Mouse (Mus musculus): ENCODE data around the gene Polr1c. TPM values are rescaled to one million over a fixed set of nuclear protein-coding genes. Genes with fewer than 3 reads are reported as not detected.

Polr1c gene
- total RNA-seq, 2 experiments from 2014 or later: 18.5 to 21.8 TPM

DNA sequence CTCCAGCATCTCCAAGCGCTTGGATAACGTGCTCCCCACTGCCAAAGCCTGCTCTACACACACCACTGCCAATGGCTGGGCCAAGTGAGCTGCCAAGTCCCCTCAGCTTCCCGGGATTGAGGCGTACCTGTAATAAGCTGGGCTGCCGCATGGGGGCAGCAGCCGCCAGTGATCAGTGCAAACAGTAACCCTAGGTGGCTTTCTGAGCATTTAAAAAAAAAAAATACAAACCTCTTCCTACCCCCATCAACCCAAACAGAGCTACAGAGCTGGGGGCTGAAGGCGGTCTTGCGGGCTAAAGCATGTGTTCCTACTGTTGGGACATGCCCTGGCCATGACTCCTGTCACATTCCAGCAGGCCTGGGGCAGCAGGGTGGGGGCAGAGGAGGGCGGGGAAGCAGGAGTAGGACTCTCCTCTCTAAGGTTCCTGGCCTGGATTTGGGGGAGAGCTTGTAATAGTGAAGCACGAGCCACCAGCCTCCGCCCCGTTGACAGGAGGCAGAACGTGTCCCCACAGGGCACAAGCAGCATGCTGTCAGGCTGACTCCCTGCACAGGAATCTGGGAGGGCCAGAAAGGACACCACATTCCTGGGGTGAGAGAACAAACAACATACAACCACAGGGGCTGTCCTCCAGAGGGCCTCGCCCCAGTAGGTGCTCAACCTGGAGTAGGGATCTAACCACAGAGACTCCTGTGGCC is 18.2 kb upstream of the Polr1c start:
- DNase-seq: peak; percentile 87

DNA sequence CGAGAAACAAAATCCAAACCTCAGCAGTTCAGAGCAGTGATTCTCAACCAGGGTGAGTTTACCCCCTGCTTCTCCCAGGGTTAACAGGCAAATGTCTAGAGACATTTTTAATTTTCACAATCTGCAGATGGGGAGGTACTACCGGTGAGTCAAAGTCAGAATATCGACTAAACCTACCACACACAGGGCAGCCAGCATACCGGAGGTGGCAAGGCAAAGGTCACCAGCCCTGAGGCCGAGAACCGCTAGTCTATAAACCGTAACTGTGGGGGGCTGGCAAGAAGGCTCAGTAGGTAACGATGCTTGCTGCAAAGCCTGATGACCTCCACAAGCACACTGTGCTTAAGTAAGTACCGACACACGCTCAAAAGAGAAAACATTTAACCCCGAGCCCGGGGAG is 17.6 kb upstream of the Polr1c start:
- DNase-seq: no peak

DNA sequence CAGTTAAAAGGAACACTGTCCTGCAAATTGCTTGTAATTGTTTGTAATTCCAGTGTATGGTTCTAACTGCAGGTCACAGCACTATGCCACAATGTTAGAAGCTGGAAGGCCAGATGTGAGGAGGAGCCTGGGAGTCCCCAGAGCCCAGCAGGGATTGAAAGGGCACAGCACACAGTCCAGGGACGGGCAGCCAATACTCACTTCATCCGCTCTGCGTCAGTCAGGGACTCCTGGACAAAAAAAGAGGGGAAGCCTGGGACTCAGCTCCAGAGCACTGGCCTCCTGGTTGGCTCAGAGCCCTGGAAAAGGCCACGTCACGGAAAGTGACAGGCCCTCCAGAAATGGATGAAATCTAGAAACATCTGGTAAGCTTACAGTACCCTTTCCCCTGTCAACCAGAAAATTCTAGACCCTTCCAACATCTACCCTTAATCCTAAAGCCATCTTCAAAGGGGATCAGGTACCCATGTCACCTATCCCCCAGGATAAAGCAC is 14.4 kb upstream of the Polr1c start:
- DNase-seq: no peak

DNA sequence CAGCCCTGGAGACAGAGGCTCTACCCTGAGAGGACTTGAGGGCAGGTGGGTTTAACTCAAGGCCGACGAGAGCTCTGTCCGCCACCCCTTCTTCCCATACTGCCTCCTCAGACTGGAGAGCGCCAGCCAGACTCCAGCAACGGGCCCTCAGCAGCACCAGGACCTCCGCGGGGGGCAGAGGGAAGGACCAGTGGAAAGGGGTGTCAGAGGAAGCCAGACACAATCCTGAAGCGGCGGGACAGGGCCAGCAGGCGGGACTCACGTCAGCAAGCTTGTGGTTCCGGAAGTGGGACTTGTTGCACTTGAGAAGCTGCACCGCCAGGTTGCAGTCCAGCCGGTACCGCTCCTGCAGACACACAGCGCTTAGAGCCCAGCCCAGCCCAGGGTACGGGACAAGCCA is 11.8 kb upstream of the Polr1c start:
- no peak for DNase-seq

DNA sequence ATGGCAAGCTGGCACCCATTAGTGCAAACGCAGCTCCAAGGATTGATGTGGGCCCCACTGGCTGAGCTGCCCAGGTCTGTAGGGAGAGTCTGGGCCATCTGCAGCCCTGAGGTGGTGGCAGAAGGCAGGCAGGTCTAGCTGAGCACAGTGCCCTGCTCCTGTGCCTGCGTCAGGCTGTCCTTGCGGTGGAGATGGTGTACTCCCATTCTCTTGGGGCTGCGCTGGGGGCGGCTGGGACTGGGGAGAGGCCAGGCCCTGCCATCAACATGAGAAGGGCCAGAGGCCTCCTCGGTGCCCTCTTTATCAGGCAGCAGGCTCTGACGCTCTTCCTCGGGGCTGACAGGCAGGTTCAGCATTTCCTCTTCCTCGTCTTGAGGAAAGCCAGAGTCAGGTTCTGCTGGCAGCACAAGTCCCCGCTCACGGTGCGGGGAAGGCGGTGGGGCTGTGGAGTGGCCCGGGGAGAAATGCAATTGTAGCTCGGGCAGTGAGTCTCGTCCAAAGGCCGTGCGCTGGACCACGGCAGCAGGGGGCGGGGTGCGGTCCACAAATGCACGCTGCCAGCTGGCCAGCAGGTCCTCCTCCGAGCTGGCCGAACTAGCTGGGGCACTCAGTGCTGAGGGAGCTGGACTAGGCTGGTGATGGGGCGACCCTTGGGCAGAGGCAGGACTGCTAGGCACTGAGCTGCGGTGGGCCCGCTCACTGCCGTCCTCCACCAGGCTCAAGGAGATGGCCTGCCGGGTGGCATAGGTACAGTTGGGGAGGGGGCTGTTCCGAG is 10.6 kb upstream of the Polr1c start:
- no peak for DNase-seq

DNA sequence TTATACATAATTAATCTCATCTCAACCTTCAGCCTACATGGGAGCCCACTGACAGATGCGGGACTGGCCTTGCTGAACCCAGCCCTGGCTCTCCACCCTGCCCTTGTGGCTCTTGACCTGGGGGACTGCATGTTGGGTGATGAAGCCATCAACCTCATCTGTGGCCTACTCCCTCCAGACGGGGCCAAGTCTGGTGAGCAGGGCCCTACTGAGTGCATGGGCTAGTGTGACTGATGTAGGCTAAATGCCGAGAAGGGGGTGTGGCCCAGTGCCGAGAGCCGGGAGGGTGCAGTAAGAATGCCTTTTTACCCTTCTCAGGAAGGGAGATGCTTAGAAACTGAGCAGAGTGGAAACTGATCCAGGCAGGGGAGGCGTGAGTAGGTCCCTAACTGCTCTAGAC is 7.3 kb upstream of the Polr1c start:
- DNase-seq: no peak

DNA sequence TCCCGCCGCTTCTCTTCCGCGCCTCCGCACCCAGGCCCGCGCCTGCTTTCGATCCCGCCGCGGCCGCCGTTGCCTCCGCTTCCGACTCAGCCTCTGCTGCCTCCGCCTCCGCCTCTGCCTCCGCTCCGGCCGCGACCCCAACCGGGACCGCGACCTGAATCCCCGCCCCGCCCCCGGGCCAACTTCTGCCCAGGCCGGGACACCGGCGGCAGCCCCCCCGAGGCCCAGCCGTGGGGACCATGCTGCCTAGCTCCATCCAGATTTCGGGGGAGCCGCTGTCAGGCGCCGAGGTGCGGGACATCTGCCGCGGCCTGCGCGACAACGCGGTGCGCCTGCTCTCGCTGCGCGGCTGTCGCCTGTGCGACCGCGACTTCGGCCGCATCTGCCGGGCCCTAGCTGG is 6.3 kb upstream of the Polr1c start:
- DNase-seq: peak; percentile 50

DNA sequence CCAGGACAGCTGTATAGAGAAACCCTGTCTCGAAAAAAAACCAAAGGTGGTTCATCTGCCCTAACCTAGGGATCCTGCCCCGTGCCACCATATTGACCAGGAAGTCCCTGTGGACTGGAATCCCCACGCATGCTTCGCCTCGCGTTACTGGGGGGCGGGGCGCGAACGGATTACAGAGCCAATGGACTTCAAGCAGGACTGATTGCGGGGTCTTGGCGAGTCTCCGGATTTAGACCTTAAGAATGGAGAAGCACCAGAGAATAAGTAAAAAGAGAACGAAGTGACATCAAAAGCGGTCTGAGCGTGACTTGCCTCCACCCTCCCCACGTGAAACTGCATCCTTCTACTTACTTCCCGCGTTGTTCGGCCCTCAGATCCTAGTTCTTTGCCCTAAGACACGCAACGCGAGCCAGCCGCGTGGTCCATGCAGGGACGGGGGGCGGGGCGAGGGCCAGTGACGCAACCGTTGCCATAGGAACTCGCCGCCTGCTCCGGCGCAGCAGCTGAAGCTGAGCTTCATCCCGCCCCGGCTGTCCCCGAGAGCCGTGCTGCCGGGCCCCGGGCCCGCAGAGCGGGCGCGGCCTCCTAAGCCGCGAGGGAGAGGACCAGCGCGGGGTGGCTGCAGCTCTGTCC is 5.7 kb upstream of the Polr1c start, which contains the start of gene Lrrc73:
TSS of gene Lrrc73 (plus strand) at position 80 of the 633 bp plus-strand sequence.
- peak; percentile 94 for DNase-seq

DNA sequence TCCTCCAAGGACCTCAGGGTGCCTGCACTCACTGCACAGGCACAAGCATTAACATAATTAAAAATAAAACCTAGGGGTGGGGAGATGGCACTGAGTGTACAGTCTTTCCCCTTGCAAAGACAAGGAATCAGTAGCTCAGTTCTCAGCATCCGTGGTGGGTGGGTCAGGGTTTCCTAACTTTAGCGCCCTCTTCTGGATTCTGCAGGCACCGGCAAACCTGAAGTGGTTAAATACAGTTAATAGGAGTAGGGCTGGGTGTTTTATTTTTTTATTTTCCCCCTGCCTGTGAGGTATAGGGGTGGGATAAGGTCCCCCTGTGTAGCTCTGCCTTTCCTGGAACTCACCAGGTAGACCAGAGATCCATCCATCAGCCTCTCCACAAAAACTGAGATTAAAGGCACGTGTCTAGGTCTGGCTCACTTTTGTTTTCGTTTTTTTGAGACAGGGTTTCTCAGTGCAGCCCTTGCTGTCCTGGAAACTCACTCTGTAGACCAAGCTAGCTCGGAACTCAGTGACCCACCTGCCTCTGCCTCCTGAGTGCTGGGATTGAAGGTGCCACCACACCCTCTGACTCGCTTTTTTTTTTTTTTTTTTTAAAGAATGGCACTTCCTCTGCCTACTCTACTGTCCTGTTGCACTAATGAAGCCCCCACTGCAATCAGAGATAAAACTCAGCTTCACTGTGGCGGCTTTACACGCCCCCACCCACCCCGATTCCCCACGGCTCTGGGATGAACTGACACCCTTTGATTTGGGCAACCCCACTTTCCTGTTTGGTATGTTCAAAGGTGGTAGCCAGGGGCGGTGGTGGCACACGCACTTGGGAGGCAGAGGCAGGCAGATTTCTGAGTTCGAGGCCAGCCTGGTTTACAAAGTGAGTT is 5.0 kb upstream of the Polr1c start:
- peak; percentile 36 for DNase-seq

DNA sequence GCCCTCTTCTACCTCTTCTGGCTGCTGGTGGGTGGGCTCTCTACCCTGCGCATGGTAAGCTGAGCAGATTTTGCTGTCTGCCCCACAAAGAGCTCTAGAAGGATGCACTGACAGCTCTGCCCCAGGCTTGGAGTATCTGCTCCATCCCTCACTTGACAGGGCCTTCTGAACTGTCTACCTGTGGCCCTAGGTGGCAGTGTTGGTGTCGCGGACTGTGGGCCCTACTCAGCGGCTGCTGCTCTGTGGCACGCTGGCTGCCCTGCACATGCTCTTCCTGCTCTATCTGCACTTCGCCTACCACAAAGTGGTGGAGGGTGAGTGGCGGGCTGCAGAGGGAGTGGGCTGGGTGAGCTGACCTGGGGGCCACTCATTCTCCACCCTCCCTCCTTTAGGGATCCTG is 3.3 kb upstream of the Polr1c start:
- DNase-seq: no peak

DNA sequence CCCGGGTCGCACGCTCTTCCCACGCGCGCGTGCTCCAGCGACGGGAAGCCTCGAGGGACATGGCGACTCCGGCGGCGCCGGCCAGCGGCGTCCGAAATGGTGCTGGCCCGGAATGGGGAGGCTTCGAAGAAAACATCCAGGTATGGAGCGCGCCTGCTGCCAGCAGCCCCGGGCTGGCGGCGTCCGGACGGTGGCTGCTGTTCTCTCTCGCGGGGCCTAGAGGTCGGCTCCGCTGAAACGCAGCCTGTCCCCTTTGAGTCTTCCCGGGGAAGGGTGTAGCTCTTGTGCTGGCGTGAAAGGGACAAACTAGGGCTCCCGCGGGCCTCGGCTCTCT is 302 bp upstream of the Polr1c start:
- no peak for DNase-seq

DNA sequence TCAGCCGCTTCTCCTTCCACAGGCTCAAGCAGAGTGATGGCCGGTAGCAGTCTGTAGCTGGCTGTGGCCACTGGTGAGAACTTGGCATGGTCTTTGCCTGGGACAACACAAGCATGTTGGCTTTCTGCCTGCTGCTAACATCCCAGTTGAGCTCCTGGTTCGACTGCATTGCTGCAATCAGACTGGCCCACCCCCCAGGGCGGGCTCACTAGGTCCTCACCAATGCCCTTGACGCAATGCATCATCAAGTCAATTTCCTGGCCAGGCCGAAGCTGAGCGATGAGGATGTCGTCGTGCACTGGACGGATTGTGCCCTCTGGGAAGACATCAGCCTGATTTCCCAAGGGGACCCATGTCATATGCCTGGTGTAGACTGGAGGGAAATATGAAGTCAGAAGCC is 3.3 kb downstream of the Polr1c start:
- DNase-seq: no peak

DNA sequence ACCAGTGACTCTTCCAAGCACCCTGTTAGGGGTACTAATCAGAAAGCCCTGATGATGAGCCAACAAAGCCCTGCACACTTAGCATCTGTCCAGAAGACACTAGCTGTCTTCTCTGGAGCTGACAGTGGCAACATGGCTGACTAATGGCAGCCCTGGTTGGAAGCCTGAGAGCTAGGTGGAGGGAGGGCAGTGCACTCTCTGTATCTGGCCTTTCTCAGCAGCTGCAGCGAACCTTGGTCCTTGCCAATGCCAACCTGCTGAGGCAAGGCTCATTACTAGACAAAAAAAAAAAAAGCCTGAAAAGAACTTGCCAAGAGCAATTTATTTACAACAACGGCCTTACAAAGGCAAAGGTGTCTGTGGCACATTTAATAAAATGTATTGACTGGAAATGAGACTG is 4.2 kb downstream of the Polr1c start:
- DNase-seq: no peak

DNA sequence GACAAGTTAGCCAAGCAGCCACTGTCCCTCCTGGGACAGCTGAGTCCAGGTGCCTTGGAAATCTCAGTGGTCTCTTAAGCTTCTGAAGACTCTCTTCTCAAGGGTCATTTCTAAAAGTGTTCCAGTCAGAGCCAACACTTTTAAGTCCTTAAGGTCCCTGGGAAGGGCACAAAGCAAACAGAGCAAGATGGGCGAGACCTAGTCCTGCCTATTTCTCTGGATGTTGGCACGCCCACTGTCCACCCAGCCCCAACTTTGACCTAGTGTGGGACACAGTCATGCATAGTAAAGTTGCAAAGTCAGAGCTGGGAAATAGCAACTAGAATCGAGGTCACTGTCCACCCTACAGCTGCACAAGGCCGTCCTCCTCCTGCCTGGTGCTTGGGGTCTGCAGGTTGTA is 4.9 kb downstream of the Polr1c start:
- no peak for DNase-seq

DNA sequence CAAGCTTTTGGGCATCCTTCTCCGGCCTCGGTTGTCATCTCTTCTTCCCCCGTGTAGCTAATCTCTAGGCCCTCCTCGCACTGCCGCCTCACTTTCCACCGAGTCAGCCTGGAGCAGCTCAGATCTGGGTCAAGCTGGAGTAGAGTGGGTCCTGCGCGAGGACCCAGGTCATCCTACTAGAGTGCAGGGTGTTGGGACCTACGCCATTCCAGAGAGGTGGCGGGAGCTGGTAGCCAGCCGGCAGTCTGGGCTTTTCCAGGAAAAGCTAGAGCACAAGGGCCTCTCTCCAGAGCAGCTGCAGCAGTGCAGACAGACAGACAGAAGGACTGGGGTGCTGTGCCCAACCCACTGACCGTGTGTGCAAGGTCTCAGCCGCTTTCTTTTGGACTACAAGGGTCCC is 5.6 kb downstream of the Polr1c start:
- DNase-seq: no peak

DNA sequence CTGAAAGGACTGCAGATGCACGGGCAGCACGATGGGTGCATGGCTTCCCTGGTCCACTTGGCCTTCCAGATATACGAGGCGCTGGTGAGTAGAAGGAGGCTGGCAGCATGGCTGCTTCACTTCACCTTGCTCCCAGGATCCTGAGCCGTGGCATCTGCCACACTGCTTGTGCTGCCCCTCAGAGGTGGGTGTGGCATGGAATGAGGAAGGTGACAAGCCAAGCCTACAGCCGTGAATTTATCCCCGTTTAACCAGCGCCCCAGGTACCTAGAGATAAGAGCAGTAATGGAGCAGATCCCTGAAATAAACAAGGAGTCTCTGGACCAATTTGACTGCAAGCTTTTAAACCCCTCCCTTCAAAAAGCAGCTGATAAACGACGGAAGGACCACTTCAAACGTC is 6.4 kb downstream of the Polr1c start:
- no peak for DNase-seq

DNA sequence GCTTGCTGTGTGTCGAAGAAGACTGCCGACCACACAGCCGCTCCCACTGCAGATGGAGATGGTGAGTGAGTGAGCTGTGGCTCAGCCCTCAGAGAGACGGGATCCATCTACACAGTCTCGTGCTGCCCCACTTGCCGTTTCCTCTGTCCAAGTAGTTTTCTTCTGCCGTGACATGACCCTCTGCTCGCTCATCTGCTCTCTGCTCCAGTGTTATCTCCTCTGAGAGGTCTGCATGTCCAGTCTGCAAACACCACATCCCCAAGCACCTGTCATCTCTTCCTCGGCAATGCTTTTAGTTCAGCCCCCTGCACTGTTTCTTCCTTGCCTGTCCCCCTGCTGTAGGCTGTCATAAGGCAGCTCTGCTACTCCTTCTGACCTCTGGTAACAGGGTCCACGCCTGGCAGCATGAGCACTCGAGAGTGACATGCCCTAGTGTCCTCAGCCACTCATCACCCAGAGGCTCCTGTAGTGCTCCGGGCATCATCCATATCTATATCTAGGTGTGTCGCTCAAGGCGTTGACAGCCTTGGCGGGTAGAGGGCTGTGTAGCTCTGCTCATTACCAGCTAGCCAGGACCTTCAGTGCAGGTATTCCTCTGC is 8.2 kb downstream of the Polr1c start:
- DNase-seq: no peak

DNA sequence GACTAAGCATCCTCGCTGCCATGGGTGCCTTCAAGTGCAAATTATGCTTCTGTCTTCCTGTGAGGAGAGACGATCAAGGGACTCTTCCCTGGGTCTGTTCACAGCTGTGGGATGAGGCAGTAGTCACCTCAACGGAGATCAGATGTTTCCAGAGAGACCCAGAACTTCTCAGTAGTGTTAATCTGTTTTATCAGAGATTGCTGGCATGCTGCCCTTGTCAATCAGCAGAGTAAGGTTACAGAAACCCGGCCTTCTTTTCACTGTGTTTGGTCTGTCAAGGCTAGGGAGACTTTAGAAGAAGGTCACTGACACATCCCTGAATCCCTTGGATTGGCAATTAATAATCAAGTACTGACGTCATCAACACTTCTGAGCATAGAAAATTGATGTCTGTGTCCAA is 10.4 kb downstream of the Polr1c start:
- DNase-seq: no peak

DNA sequence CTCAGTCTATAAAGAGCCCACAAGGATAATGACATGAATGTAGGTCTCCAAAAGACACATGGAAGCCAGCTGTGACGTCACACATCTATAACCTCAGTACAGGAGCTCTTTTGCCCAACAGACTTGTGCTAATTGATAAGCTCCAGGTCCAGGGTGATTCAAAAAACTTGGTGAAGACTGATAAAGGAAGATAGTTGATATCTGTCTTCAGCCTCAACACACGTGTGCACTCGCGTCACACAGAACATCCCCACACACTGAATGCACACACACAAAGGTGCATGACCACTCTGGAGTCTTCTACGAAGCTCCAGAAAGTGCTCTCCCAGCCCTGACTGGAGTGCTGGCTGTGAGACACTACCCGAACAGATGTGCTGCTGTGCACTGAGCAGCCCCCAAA is 10.8 kb downstream of the Polr1c start:
- DNase-seq: no peak

DNA sequence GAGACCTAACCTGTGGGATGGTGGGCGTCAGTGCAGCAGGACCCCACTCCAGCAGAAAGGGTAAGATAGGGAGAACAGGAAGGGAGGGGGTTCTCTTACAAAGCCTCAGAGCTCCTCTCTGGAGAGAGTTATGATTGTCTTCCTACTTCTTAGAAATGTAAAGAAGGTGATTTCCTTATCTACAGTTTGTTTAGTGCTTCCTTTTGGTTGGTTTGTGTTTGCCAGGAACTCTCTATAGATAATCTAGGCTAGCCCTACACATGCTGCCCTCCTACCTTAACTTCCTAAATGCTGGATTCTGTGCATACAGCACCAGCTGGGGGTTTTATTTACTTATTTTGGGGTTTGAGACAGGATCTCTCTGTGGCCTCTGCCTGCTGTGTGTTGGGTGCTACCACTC is 11.8 kb downstream of the Polr1c start:
- no peak for DNase-seq

DNA sequence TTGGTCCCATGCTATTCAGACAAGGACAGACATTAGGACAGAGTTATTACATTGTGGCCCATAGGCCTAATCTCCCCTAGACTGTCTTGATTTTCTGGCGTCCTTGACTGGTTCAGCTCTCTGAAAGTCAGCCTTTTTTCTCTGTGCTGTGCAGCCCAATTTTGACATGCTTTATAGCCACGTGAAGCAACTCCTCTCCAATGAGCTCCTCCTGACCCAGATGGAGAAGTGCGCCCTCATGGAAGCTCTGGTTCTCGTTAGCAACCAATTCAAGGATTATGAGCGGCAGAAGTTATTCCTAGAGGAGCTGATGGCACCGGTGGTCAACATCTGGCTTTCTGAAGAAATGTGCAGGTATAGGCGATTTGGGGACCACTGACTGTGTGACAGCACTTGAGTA is 20.3 kb downstream of the Polr1c start:
- DNase-seq: no peak

DNA sequence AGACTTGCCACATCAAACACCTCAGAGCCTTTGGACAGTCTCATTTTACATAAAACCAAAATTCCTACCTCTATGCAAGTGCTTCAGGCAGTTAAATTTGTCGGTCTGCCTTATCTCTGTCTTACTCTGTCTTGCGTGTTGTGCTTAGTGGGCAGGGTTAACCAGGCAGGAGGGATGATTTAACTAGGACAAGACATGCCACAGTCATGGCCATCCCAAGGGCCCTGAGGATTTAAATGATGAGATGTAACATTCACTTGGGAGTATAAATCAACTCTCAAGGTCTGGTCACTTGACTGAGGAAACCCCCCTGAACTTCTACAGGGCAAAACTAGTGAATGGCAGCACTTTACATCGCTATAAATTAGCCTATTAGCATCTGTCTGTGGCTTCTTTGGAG is 26.3 kb downstream of the Polr1c start:
- no peak for DNase-seq

All from gastrocnemius, postnatal 10 days (tissue).